Mouse (Mus musculus): ENCODE data around the gene Defb38.

Defb38 gene

DNA sequence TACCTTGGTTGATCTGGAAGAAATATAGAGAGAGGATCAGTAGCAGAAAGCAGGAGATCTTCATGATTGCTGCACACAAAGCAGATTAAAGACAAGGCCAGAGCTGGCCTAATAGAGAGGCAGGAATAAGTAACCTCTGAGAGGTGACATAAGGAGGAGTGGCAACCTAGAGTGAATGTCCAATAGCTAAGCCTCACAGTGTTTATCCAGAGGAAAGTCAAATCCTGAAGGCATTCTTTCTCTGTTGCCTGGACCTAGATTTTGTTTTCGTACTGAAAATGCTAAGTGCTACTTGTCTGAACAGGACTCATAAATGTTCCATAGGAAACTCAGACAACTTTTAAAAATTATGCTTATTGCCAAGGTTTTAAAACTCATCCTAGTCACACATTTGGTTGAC, at the start of gene Defb38:
Gene Defb38 (minus strand): TSS at position 101 of the 400 bp plus-strand sequence.
- no peak for DNase-seq

DNA sequence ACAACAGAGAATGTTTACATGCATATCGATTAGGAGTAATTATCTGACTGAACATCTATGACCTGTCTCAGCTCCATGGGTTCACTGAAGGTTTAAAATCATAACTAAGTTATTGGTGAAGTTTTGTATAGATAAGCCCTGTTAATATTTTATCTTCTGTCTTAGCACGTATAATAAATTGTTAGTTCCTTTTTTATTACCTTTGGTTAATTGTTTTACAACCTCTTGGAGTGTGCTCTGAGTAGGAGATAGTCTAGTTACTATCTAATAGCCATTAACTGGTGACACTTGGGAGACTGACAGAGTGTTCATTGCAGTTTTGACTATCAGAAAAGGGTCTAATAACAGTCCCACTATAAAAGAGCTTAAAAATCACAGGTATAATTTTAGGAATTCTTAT, 39.6 kb upstream of the Defb38 start:
- DNase-seq, result no peak

DNA sequence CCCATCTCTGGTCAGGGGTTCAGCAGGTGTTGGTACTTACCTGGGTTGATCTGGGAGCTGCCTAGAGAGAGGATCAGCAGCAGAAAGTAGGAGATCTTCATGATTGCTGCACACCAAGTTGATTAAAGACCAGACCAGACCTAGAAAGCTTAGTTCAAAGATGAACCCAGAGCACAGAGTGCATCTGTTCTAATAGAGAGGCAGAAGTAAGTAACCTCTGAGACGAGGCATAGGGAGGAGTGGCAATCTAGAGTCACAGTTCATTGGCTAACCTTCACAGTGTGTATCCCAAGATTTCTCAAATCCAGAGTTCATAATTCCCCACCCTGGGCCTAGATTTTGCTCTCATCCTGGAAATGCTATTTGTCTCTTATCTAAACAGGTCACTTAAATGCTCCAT, 38.3 kb upstream of the Defb38 start, which contains the start of gene Defb39:
Gene Defb39 (minus strand): TSS at position 101 of the 400 bp plus-strand sequence.
- DNase-seq, result no peak

DNA sequence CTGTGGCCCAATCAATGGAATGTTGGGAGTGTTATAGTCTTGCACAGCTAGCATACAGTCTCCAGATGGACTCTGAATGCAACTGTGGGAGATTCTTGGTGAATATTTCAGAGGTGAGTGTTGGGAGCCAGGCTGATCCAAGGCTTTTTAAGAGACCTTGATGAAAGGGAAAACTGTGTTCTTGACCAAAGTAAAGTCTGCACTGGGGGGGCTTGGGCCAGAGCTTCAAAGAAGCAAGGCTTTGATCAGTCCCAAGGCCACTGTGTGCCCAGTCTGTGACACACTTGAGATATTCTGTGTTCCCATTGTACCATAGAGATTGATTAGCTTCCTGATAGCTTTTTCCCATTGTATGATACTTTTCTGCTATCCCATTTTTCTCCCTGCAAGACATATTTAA, 36.5 kb upstream of the Defb38 start:
- DNase-seq, result no peak

DNA sequence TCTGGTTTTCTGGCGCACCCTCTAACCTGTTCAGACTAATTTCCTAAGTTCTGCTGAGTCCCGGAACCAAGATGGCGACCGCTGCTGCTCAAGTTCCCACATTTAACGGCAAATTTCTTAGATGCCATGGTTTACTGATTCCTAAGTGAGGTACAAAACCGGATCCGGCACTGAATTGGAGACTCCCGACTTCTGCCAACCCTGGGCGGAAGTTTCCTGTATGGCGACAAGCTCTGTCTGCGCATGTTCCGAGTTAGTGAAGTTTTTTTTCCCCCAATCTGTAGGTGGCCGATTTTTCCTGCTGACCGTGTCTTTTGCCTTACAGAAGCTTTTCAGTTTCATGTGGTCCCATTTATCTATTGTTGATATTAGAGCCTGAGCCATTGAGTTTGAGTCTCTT, 18.9 kb upstream of the Defb38 start:
- no peak for DNase-seq

All from retina, postnatal 1 day (tissue).